Mouse (Mus musculus): ENCODE data around the gene Dysf.

GRCm38 (mm10) chr6:84029775-84030174 lies 21.4 kb downstream of the Dysf start:
- TF ChIP-seq CTCF (IDR thresholded peaks at IDR 0.05; ENCODE audit: low read depth), result no peak
- no peak for TF ChIP-seq EP300 (optimal IDR thresholded peaks at IDR 0.05)

Measured in stomach, postnatal 0 days (tissue).